Mouse (Mus musculus): ENCODE results near the gene Tent5c.

GRCm38 (mm10) chr3:100464596-100464995 is 24.5 kb downstream of the Tent5c start:
- TF ChIP-seq POLR2A (IDR thresholded peaks at IDR 0.05; ENCODE audit: insufficient read length, low read depth) (no peak), REST (IDR thresholded peaks at IDR 0.05; ENCODE audit: insufficient read depth, insufficient read length) (no peak), POLR2AphosphoS2 (IDR thresholded peaks at IDR 0.05; ENCODE audit: insufficient read length, low read depth) (no peak), MAX (IDR thresholded peaks at IDR 0.05; ENCODE audit: low read depth) (no peak)
